Mouse (Mus musculus): Measurements from ENCODE around the gene Farsb. TPM values are rescaled to one million over a fixed set of nuclear protein-coding genes. Genes with fewer than 3 reads are reported as not detected.

Gene Farsb
- total and polyA plus RNA-seq, 2 experiments from 2014 or later, result 72.8 to 129 TPM

DNA sequence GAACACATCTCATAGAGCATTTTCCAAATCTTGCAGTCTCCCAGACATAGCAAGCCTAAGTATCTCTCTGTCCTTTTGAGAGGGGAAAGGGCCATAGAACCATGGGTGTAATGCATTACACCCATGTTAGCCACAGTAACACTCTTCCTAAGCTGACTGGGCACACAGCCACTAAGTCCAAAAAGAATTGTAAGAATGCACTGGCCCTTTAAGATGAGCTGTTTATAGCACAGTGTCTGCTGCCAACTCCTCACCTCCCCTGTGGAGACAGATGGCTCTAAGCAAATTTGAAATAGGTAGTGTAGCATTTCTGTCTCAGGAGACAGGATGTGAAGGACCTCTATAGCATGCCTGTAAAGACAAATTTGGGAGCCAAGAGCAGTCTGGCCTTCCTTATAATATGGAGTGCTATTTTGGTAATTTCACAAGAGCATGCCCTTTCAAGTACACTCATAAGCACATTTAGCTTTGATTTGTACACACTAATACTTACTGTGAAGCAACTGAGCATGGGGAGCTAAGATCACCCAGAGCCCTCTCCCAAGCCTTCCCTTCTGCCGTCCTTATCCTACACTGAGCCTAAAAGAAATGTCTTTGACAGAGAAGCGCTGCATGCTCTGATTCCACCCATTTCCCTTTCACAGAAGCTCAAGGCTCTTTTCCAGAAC, 117.0 kb downstream of the Farsb start:
- WGBS, result 59% methylated on average over 2 of the region's 2 CpGs
- DNase-seq (ENCODE audit: low spot score), result peak; percentile 84
- H3K9me3 ChIP-seq (ENCODE audit: low read length), result no peaks in the 10 kb centered on the region

DNA sequence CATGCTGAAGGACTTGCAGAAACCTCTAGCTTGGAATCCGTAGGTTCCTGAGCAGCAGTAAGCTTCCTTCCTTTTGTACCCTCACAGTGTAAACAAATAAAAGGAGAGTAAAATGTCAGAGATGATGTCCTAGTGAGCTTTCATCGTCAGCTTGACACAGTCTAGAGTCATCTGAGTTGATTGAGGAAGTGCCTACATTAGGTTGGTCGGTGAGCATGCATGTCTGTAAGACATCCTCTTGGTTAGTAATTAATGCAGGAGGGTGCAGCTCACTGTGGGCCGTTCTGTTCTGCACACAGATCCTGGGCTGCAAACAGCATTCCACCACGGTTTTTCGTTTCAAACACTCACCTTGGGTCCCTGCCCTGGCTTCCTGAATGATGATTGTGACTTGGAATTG, 118.6 kb downstream of the Farsb start:
- H3K36me3 ChIP-seq (ENCODE audit: insufficient read depth, low read length), result no peaks in the 10 kb centered on the region
- H3K4me2 ChIP-seq (ENCODE audit: low read depth, low read length), result no peak overlapping the region
- WGBS, result 65% methylated on average over 6 of the region's 6 CpGs
- H3K27me3 ChIP-seq (ENCODE audit: insufficient read depth, low read length), result no peaks in the 10 kb centered on the region
- DNase-seq (ENCODE audit: low spot score), result no peak
- peaks cover 11% of the 10 kb centered on the region; the same call in 1 of the 2 replicates for H3K4me1 ChIP-seq (ENCODE audit: insufficient read depth, low read length)
- no peak overlapping the region for H3K9ac ChIP-seq (replicated peaks; ENCODE audit: low read length)
- no peak overlapping the region for H3K27ac ChIP-seq
- no peaks in the 10 kb centered on the region for H3K9me3 ChIP-seq (ENCODE audit: low read length)
- no peak for TF ChIP-seq CTCF (IDR thresholded peaks at IDR 0.05; ENCODE audit: low read depth)
- no peak for ATAC-seq
- H3K4me3 ChIP-seq (ENCODE audit: low read length), result no peak overlapping the region

More for the DNA sequence above, 117.0 kb downstream of the Farsb start:
- Histone ChIP-seq H3K4me2 (ENCODE audit: low read depth, low read length) (no peak overlapping the region), H3K4me3 (ENCODE audit: low read length) (no peak overlapping the region), H3K27ac (no peak overlapping the region), H3K9ac (replicated peaks; ENCODE audit: low read length) (no peak overlapping the region), H3K4me1 (ENCODE audit: insufficient read depth, low read length) (peaks cover 11% of the 10 kb centered on the region; the same call in 1 of the 2 replicates), H3K36me3 (ENCODE audit: insufficient read depth, low read length) (no peaks in the 10 kb centered on the region), H3K27me3 (ENCODE audit: insufficient read depth, low read length) (no peaks in the 10 kb centered on the region)
- no peak for TF ChIP-seq CTCF (IDR thresholded peaks at IDR 0.05; ENCODE audit: low read depth)
- peak; percentile 78 for ATAC-seq

Other genes with a start within 250 kb of the Farsb start
- 5.0 TPM in 2 replicates for gene Sgpp2, start 178.6 kb downstream of the Farsb start, total RNA-seq (2014; rRNA removed)
- 2.8 and 3.3 TPM in 2 replicates for gene Sgpp2, start 178.6 kb downstream of the Farsb start, polyA plus RNA-seq (2015; fragmentation: Nextera tagmentation; extraction: Ambion mirVana)
- gene Mogat1, start 22.1 kb upstream of the Farsb start, total RNA-seq (2014; rRNA removed), result not detected in 2 replicates
- 0.49 and 0.91 TPM in 2 replicates for gene Mogat1, start 22.1 kb upstream of the Farsb start, polyA plus RNA-seq (2015; fragmentation: Nextera tagmentation; extraction: Ambion mirVana)
- gene BC035947, start 23.3 kb upstream of the Farsb start, total RNA-seq (2014; rRNA removed), result 0.89 and 1.7 TPM in 2 replicates
- 0.79 and 0.89 TPM in 2 replicates for gene BC035947, start 23.3 kb upstream of the Farsb start, polyA plus RNA-seq (2015; fragmentation: Nextera tagmentation; extraction: Ambion mirVana)
- 70.6 and 86.3 TPM in 2 replicates for gene Acsl3, start 168.9 kb upstream of the Farsb start, total RNA-seq (2014; rRNA removed)
- 79.2 and 88.9 TPM in 2 replicates for gene Acsl3, start 168.9 kb upstream of the Farsb start, polyA plus RNA-seq (2015; fragmentation: Nextera tagmentation; extraction: Ambion mirVana)
- gene Utp14b, start 169.1 kb upstream of the Farsb start, total RNA-seq (2014; rRNA removed), result 6.2 and 6.5 TPM in 2 replicates
- 3.0 and 3.2 TPM in 2 replicates for gene Utp14b, start 169.1 kb upstream of the Farsb start, polyA plus RNA-seq (2015; fragmentation: Nextera tagmentation; extraction: Ambion mirVana)

Measured in hindbrain, postnatal 0 days (tissue).